Comparison of ENCODE assay signal across 10 mouse cellular contexts in the genomic region with DNA sequence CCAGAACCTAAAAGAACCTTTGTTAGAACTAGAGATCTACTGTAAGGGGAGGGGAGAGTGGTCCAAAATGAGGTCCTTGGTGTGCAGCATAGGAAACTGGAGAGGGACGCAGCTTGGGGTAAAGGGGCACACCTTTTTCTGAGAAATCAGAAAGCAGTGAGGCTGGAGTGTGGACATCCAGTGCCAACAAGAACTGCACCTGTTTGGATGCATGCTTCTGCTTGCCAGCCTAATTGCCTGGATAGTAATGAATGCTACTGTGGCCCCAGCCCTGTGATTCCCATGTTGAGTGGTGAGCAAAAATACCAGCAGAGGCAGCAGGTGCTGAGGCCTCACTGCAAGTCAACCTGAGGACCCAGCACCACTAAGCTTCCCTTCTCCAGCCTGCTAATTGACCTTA. TPM values are rescaled to one million over a fixed set of nuclear protein-coding genes. Genes with fewer than 3 reads are reported as not detected.
DNase-seq lines count a peak whose midpoint lies in the region; ATAC-seq and TF ChIP-seq lines count a peak whose summit lies in the region.
"Had no signal": no experiment of that assay in that cellular context is flagged by ENCODE, and none has a peak within 500 bp of the region (broad histone marks: within the 10 kb centered on the region; RNA-seq: fewer than 3 reads in every experiment).

No protein-coding gene starts in this region.

- H3K4me2 ChIP-seq in forebrain, embryonic 13.5 days: peak overlapping the region; percentile 96
- peak overlapping the region; percentile 95 for H3K4me2 ChIP-seq in limb, embryonic 11.5 days (ENCODE audit: low read depth, severe bottlenecking)

- DNase-seq in layer of hippocampus, adult 2 months (ENCODE audit: low spot score in 2 of 2): no peak
- DNase-seq in layer of hippocampus, adult 11-12 months (ENCODE audit: low spot score): no peak
- DNase-seq in limb, embryonic 11.5 days (ENCODE audit: low spot score): no peak
- DNase-seq in embryo, embryonic 10 days (ENCODE audit: low spot score): no peak
- no peak for DNase-seq in layer of hippocampus, adult 9-11 months
- DNase-seq in left cerebral cortex, postnatal 10 days (ENCODE audit: extremely low spot score in 1 of 2, low spot score in 2 of 2): no peak
- DNase-seq: thymus, adult 2 months had no signal

- no peak for TF ChIP-seq CTCF in layer of hippocampus, adult 2 months (conservative IDR thresholded peaks at IDR 0.05)
- TF ChIP-seq CTCF in olfactory bulb, adult 2 months (IDR thresholded peaks at IDR 0.05; ENCODE audit: insufficient read depth, low read depth, low read length): no peak

- peak overlapping the region; percentile 64 for H3K4me3 ChIP-seq in layer of hippocampus, adult 2 months
- H3K4me3 ChIP-seq in forebrain, embryonic 13.5 days: peak overlapping the region; percentile 70
- H3K4me3 ChIP-seq in limb, embryonic 11.5 days (ENCODE audit: low read depth, low read length): peak overlapping the region; percentile 56
- peak overlapping the region; percentile 62 for H3K4me3 ChIP-seq in olfactory bulb, adult 2 months (ENCODE audit: insufficient read depth, low read depth, low read length)

- 52% methylated on average over 1 of the region's 1 CpGs for WGBS in forebrain, embryonic 13.5 days
- WGBS in limb, embryonic 11.5 days: 38% methylated on average over 1 of the region's 1 CpGs
- 79% methylated on average over 1 of the region's 1 CpGs for WGBS in olfactory bulb, adult 2 months

- H3K27ac ChIP-seq in layer of hippocampus, adult 2 months: no peak overlapping the region
- no peak overlapping the region for H3K27ac ChIP-seq in forebrain, embryonic 13.5 days
- no peak overlapping the region for H3K27ac ChIP-seq in limb, embryonic 11.5 days (replicated peaks; ENCODE audit: low read depth, low read length)
- H3K27ac ChIP-seq in olfactory bulb, adult 2 months (ENCODE audit: insufficient read depth, low read depth, low read length): no peak overlapping the region

- peaks cover 31% of the 10 kb centered on the region for H3K27me3 ChIP-seq in forebrain, embryonic 13.5 days
- H3K27me3 ChIP-seq in limb, embryonic 11.5 days (ENCODE audit: control insufficient read depth, insufficient read depth, low read length): peaks cover 24% of the 10 kb centered on the region

- peaks cover 7% of the 10 kb centered on the region for H3K4me1 ChIP-seq in forebrain, embryonic 13.5 days
- H3K4me1 ChIP-seq in limb, embryonic 11.5 days (ENCODE audit: control insufficient read depth, insufficient read depth, low read length): peaks cover 3% of the 10 kb centered on the region; the same call in 1 of the 2 replicates
- peaks cover 4% of the 10 kb centered on the region; the same call in 1 of the 2 replicates for H3K4me1 ChIP-seq in olfactory bulb, adult 2 months (ENCODE audit: control insufficient read depth, insufficient read depth, low read length)

- no peaks in the 10 kb centered on the region for H3K36me3 ChIP-seq in forebrain, embryonic 13.5 days (ENCODE audit: poor library complexity, severe bottlenecking)
- H3K36me3 ChIP-seq in limb, embryonic 11.5 days (ENCODE audit: control insufficient read depth, insufficient read depth, low read length): no peaks in the 10 kb centered on the region

- no peaks in the 10 kb centered on the region for H3K9me3 ChIP-seq in forebrain, embryonic 13.5 days (replicated peaks)
- no peaks in the 10 kb centered on the region for H3K9me3 ChIP-seq in limb, embryonic 11.5 days (ENCODE audit: control insufficient read depth, low read length)

- intact Hi-C loops in left cerebral cortex, postnatal 10 days (cut with DNase I): loop anchor here (10.0 kb wide), 1 partner anchor 70 kb away; no protein-coding TSS in a partner anchor

- TF ChIP-seq POLR2A in olfactory bulb, adult 2 months (IDR thresholded peaks at IDR 0.05; ENCODE audit: insufficient read depth, low read depth, low read length): no peak

- H3K9ac ChIP-seq in forebrain, embryonic 13.5 days: peak overlapping the region; percentile 74; the same call in 1 of the 2 replicates
- H3K9ac ChIP-seq in limb, embryonic 11.5 days (ENCODE audit: low read length): no peak overlapping the region

- ATAC-seq in forebrain, embryonic 13.5 days: 0 out of 2 replicates have a peak, but pooled peaks have one; percentile 9
- ATAC-seq in limb, embryonic 11.5 days (ENCODE audit: insufficient number of reproducible peaks, low FRiP score, low TSS enrichment, low read depth): no peak

RNA-seq across cellular contexts. Expression of a gene that starts 0.5 kb away (rescaled TPM):
- total RNA-seq in layer of hippocampus, adult 2 months (2021): 10 to 100 TPM; 15.1 to 19.0 TPM
- 3.6 and 3.7 TPM in 2 replicates for polyA plus RNA-seq in forebrain, embryonic 13.5 days (2015; fragmentation: Nextera tagmentation; extraction: Ambion mirVana)
- 0.88 and 1.1 TPM in 2 replicates for polyA plus RNA-seq in limb, embryonic 11.5 days (2014; fragmentation: Nextera tagmentation; extraction: Ambion mirVana)
- not detected in 2 replicates for polyA plus RNA-seq in olfactory bulb, adult 2 months (2012; ENCODE audit: insufficient read depth, insufficient read length, low replicate concordance, missing spikeins)
- 10 to 100 TPM; 46.0 to 50.0 TPM for total RNA-seq in left cerebral cortex, postnatal 10 days (2021)
- total RNA-seq: common myeloid progenitor, adult 5-6 weeks had no signal
